Mouse (Mus musculus) E14TG2a.4 (cell line): ENCODE measurements around the gene Specc1l.

ENCODE experiments used
- H3K27me3 ChIP-seq: 2 replicates; pipeline ENCODE4 v1.6.1; 2014; ENCODE audit warnings: low read length, control low read depth; ENCODE audit not compliant: insufficient read depth
- H3K36me3 ChIP-seq: 2 replicates; pipeline ENCODE4 v1.6.1; 2014; ENCODE audit warnings: low read length, control low read depth; ENCODE audit not compliant: insufficient read depth
- H3K4me1 ChIP-seq: replicated peaks from 2 replicates; pipeline ENCODE4 v1.6.1; 2014; ENCODE audit warnings: low read depth, low read length, control low read depth
- H3K4me3 ChIP-seq: replicated peaks from 2 replicates; pipeline ENCODE4 v1.5.1; 2014; ENCODE audit warnings: mild to moderate bottlenecking, low read length
- H3K9me3 ChIP-seq: 2 replicates; pipeline ENCODE4 v1.6.1; 2014; ENCODE audit warnings: low read length, control low read depth
- CTCF ChIP-seq: conservative IDR thresholded peaks from 2 replicates; pipeline ENCODE4 v1.5.1; 2014; ENCODE audit warnings: low read length
- NANOG ChIP-seq: IDR thresholded peaks from 2 replicates; pipeline ENCODE4 v1.6.1; 2014; ENCODE audit warnings: borderline replicate concordance, low read length, mixed read lengths
- POU5F1 ChIP-seq: IDR thresholded peaks from 2 replicates; pipeline ENCODE4 v1.6.1; 2014; ENCODE audit warnings: low read length, borderline replicate concordance

The Specc1l gene

GRCm38 (mm10) chr10:75304413-75304812, 92.5 kb downstream of the Specc1l start:
- Histone ChIP-seq H3K4me3 (no peak overlapping the region), H3K4me1 (no peaks in the 10 kb centered on the region), H3K27me3 (no peaks in the 10 kb centered on the region), H3K9me3 (no peaks in the 10 kb centered on the region), H3K36me3 (peaks cover 91% of the 10 kb centered on the region)
- TF ChIP-seq CTCF = no peak
- TF ChIP-seq NANOG = no peak
- no peak for TF ChIP-seq POU5F1

DNA sequence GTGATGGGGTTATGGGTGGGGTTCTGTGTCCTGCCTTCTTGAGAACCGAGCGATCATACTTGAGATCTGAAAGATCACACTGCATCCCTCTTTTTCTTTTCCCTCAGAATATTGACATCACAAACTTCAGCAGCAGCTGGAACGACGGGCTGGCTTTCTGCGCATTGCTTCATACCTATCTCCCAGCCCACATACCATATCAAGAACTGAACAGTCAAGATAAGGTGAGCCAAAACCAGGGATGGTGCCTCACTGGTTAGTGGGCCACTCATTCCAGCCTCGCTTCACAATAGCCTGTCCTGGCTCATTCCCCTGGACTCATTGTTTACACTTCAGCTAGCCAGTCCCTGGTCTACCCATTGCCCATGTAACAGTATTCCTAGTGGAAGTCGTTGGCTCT, 95.3 kb downstream of the Specc1l start:
- no peak for TF ChIP-seq POU5F1
- no peaks in the 10 kb centered on the region for H3K4me1 ChIP-seq
- H3K27me3 ChIP-seq = no peaks in the 10 kb centered on the region
- no peaks in the 10 kb centered on the region for H3K9me3 ChIP-seq
- H3K36me3 ChIP-seq = peaks cover 99% of the 10 kb centered on the region
- H3K4me3 ChIP-seq = no peak overlapping the region

GRCm38 (mm10) chr10:75312361-75312760, 100.5 kb downstream of the Specc1l start:
- H3K27me3 ChIP-seq = peaks cover 18% of the 10 kb centered on the region
- H3K4me3 ChIP-seq = no peak overlapping the region
- no peaks in the 10 kb centered on the region for H3K9me3 ChIP-seq
- TF ChIP-seq CTCF (no peak), POU5F1 (no peak)
- peaks cover 56% of the 10 kb centered on the region for H3K36me3 ChIP-seq
- peaks cover 13% of the 10 kb centered on the region for H3K4me1 ChIP-seq

DNA sequence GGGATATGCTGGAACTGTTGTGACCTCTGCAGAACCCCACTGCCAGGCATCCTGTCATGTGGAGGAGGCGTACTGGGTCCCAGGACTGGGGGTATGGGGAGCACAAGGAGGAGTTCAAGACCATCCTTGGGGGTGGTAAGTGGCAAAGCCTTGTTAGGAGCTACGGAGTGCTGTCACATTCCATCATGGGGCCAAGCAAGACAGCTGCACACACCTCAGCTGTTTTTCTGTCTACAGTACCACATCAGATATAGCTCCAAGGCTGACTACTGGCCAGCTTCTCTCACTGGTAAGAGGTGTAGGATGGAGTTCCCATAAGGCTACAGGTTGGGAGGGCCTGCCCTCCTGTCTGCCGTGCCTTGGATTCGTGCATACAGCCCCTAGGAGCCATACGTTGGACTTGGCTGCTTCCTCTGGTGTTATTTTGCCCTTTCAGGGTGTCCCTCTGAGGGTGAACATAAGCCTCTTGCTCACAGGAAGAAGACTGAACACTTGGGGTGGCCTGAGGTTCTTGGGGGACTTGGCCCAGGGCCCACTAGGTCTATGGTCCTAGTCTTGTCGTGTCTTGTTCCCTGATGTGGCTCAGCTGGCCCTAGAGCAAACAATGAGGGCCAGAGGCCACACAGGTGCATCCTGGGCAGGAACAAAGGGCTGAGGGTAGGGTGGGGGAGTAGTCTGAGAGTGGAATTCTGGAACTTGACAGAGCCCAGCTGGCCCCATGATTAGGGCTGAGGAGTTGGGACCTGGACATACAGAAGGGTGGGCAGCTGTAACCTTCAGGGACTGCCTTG, 102.5 kb downstream of the Specc1l start:
- Histone ChIP-seq H3K4me1 (peaks cover 20% of the 10 kb centered on the region), H3K27me3 (peaks cover 39% of the 10 kb centered on the region), H3K9me3 (peaks cover 5% of the 10 kb centered on the region; the same call in 1 of the 2 replicates), H3K36me3 (peaks cover 36% of the 10 kb centered on the region), H3K4me3 (no peak overlapping the region)
- no peak for TF ChIP-seq POU5F1
- TF ChIP-seq CTCF = no peak
- TF ChIP-seq NANOG = no peak

DNA sequence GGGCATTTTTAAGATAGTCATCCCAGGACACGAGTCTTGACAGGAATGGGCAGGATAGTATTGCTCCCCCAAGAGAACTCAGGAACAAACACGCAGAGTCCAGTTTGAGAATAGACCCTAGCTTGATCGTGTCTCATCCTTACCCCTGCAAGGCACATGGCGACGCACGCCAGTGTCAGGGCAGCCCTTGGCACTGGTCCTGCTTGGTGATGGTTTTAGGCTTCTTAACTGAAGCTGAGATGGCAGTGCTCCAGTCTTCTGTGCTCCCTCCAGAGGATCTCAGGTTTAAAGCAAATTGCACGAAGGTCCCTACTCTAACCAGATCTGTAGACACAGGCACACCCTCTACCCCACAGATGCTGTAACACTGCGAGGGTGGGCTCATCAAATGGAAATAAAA, 103.9 kb downstream of the Specc1l start:
- H3K27me3 ChIP-seq = peaks cover 52% of the 10 kb centered on the region
- H3K4me3 ChIP-seq = no peak overlapping the region
- TF ChIP-seq NANOG = no peak
- TF ChIP-seq CTCF = no peak
- no peak for TF ChIP-seq POU5F1
- H3K9me3 ChIP-seq = peaks cover 5% of the 10 kb centered on the region; the same call in 1 of the 2 replicates
- H3K36me3 ChIP-seq = peaks cover 22% of the 10 kb centered on the region
- peaks cover 20% of the 10 kb centered on the region for H3K4me1 ChIP-seq

GRCm38 (mm10) chr10:75316472-75316871, 104.6 kb downstream of the Specc1l start:
- TF ChIP-seq NANOG (no peak), CTCF (no peak), POU5F1 (no peak)
- H3K4me3 ChIP-seq = peak overlapping the region; percentile 84
- peaks cover 15% of the 10 kb centered on the region for H3K36me3 ChIP-seq
- peaks cover 5% of the 10 kb centered on the region; the same call in 1 of the 2 replicates for H3K9me3 ChIP-seq
- H3K27me3 ChIP-seq = peaks cover 58% of the 10 kb centered on the region
- H3K4me1 ChIP-seq = peaks cover 20% of the 10 kb centered on the region

DNA sequence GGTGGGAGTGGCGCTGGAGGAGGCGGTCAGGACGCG, 104.8 kb downstream of the Specc1l start, which contains the start of gene Adora2a:
Adora2a (plus strand) TSS at position 6 of the 36 bp plus-strand sequence.
- TF ChIP-seq POU5F1 (no peak), NANOG (no peak), CTCF (no peak)

GRCm38 (mm10) chr10:75316908-75317761, 105.3 kb downstream of the Specc1l start:
- Histone ChIP-seq H3K36me3 (peaks cover 8% of the 10 kb centered on the region), H3K4me1 (peaks cover 20% of the 10 kb centered on the region), H3K27me3 (peaks cover 65% of the 10 kb centered on the region), H3K4me3 (peak overlapping the region; percentile 84), H3K9me3 (peaks cover 5% of the 10 kb centered on the region; the same call in 1 of the 2 replicates)
- no peak for TF ChIP-seq CTCF
- TF ChIP-seq NANOG = no peak
- no peak for TF ChIP-seq POU5F1

More for the DNA sequence above, 104.8 kb downstream of the Specc1l start, which contains the start of gene Adora2a:
- Histone ChIP-seq H3K4me1 (peaks cover 20% of the 10 kb centered on the region), H3K27me3 (peaks cover 60% of the 10 kb centered on the region), H3K4me3 (peak within 1 kb of the TSS; percentile 84), H3K36me3 (peaks cover 13% of the 10 kb centered on the region), H3K9me3 (peaks cover 5% of the 10 kb centered on the region; the same call in 1 of the 2 replicates)

DNA sequence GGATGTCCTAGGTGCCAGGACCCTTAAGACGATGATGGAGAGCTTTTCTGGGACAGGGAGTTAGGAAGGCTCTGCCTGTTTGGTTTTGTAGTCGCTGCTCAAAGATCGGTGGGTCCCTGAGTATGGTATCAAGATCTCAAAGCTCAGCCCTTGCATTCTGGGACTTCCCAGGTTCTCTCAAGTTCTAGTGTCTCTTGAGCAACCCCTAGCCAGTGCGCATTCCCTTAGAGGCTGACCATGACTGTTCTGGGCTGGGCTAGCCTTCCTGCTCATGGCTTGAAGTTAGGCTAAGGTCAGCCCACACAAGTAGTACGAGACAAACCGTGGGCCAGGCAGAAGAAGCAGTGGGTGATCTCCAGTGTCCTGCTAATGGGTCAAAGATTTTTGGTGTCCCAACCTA, 106.3 kb downstream of the Specc1l start:
- Histone ChIP-seq H3K9me3 (peaks cover 5% of the 10 kb centered on the region; the same call in 1 of the 2 replicates), H3K4me3 (0 out of 2 replicates have a peak overlapping the region, but pooled peaks have one; percentile 84), H3K27me3 (peaks cover 73% of the 10 kb centered on the region), H3K36me3 (no peaks in the 10 kb centered on the region), H3K4me1 (peaks cover 15% of the 10 kb centered on the region)
- no peak for TF ChIP-seq NANOG
- TF ChIP-seq POU5F1 = no peak
- TF ChIP-seq CTCF = no peak
